Mouse (Mus musculus) forebrain, embryonic 10.5 days (tissue): ENCODE data around the gene Olfr1019. TPM values are rescaled to one million over a fixed set of nuclear protein-coding genes. Genes with fewer than 3 reads are reported as not detected.

Experiments
- DNase-seq: peaks from one replicate; pipeline ENCODE4 v3.0.0-alpha.2; 2017; ENCODE audit warnings: low spot score; ENCODE audit errors: extremely low spot score
- H3K27ac ChIP-seq: fragments of 300-500 bp; sonication (generic); 2 replicates; pipeline ENCODE4 v1.5.1; 2016; ENCODE audit warnings: mild to moderate bottlenecking
- H3K27me3 ChIP-seq: fragments of 300-500 bp; sonication (generic); 2 replicates; pipeline ENCODE4 v1.6.1; 2016; ENCODE audit warnings: mild to moderate bottlenecking; ENCODE audit not compliant: poor library complexity, severe bottlenecking
- H3K36me3 ChIP-seq: fragments of 300-500 bp; sonication (generic); replicated peaks from 2 replicates; pipeline ENCODE4 v1.6.1; 2016; ENCODE audit warnings: mild to moderate bottlenecking, moderate library complexity
- H3K4me1 ChIP-seq: fragments of 300-500 bp; sonication (generic); 2 replicates; pipeline ENCODE4 v1.6.1; 2016
- H3K4me3 ChIP-seq: fragments of 300-500 bp; sonication (generic); 2 replicates; pipeline ENCODE4 v1.5.1; 2016; ENCODE audit warnings: mild to moderate bottlenecking, moderate library complexity
- H3K9me3 ChIP-seq: fragments of 300-500 bp; sonication (generic); 2 replicates; pipeline ENCODE4 v1.6.1; 2016; ENCODE audit warnings: mild to moderate bottlenecking, moderate library complexity
- WGBS: fragments of 180-500 bp; shearing (Covaris S2); methylation state at CpG from one replicate; pipeline ENCODE4 v1.1.7; 2016; 5-methylcytosine and 5-hydroxymethylcytosine counted together
- polyA plus RNA-seq: library from polyadenylated mRNA; unstranded; fragments of >200 nt; fragmentation: Nextera tagmentation; extraction: Ambion mirVana; gene quantifications from 2 replicates; pipeline ENCODE4 v1.2.1, GENCODE M21; 2016

Gene Olfr1019
- not detected in 2 replicates for polyA plus RNA-seq

- no peak within 1 kb of the TSS for H3K27ac ChIP-seq
- H3K36me3 ChIP-seq: no peaks in the 10 kb centered on the region
- H3K9me3 ChIP-seq: no peaks in the 10 kb centered on the region
- no peak within 1 kb of the TSS for H3K4me3 ChIP-seq
- no peak for DNase-seq
- no peaks in the 10 kb centered on the region for H3K27me3 ChIP-seq
- H3K4me1 ChIP-seq: no peaks in the 10 kb centered on the region
These were observed at the start of gene Olfr1019 for GRCm38 (mm10) chr2:85845383-85845782. Gene Olfr1019 (minus strand): TSS chr2:85845483.

GRCm38 (mm10) chr2:85885340-85885739 lies 40.1 kb upstream of the Olfr1019 start, which contains the start of gene Olfr1023:
Gene Olfr1023 (plus strand): TSS chr2:85885640.
- H3K4me3 ChIP-seq: no peak within 1 kb of the TSS
- H3K4me1 ChIP-seq: no peaks in the 10 kb centered on the region
- no peaks in the 10 kb centered on the region for H3K36me3 ChIP-seq
- no peaks in the 10 kb centered on the region for H3K27me3 ChIP-seq
- WGBS: 76% methylated on average over 2 of the region's 2 CpGs
- DNase-seq: no peak
- no peaks in the 10 kb centered on the region for H3K9me3 ChIP-seq
- H3K27ac ChIP-seq: no peak within 1 kb of the TSS

- H3K9me3 ChIP-seq: no peaks in the 10 kb centered on the region
- H3K27me3 ChIP-seq: no peaks in the 10 kb centered on the region
- no peak within 1 kb of the TSS for H3K4me3 ChIP-seq
- WGBS: 72% methylated on average over 2 of the region's 2 CpGs
- no peaks in the 10 kb centered on the region for H3K4me1 ChIP-seq
- H3K27ac ChIP-seq: no peak within 1 kb of the TSS
- no peaks in the 10 kb centered on the region for H3K36me3 ChIP-seq
- no peak for DNase-seq
These were observed 23.0 kb upstream of the Olfr1019 start, which contains the start of gene Olfr1022 for GRCm38 (mm10) chr2:85868294-85868693. Gene Olfr1022 (plus strand): TSS chr2:85868594.

GRCm38 (mm10) chr2:85846730-85847129 lies 1.4 kb upstream of the Olfr1019 start, which contains the start of gene Olfr1020:
Gene Olfr1020 (plus strand): TSS chr2:85847030.
- DNase-seq: no peak
- H3K27me3 ChIP-seq: no peaks in the 10 kb centered on the region
- no peaks in the 10 kb centered on the region for H3K4me1 ChIP-seq
- no peaks in the 10 kb centered on the region for H3K36me3 ChIP-seq
- H3K27ac ChIP-seq: no peak within 1 kb of the TSS
- no peaks in the 10 kb centered on the region for H3K9me3 ChIP-seq
- WGBS: 73% methylated on average over 1 of the region's 1 CpGs
- H3K4me3 ChIP-seq: no peak within 1 kb of the TSS

GRCm38 (mm10) chr2:85818179-85818578 lies 27.1 kb downstream of the Olfr1019 start, which contains the start of gene Olfr1018:
Gene Olfr1018 (plus strand): TSS chr2:85818479.
- no peaks in the 10 kb centered on the region for H3K9me3 ChIP-seq
- H3K36me3 ChIP-seq: no peaks in the 10 kb centered on the region
- H3K4me3 ChIP-seq: no peak within 1 kb of the TSS
- no peaks in the 10 kb centered on the region for H3K27me3 ChIP-seq
- H3K27ac ChIP-seq: no peak within 1 kb of the TSS
- no peak for DNase-seq
- H3K4me1 ChIP-seq: no peaks in the 10 kb centered on the region

- Histone ChIP-seq H3K9me3 (no peaks in the 10 kb centered on the region), H3K4me1 (no peaks in the 10 kb centered on the region), H3K27ac (no peak overlapping the region), H3K4me3 (no peak overlapping the region), H3K27me3 (no peaks in the 10 kb centered on the region), H3K36me3 (no peaks in the 10 kb centered on the region)
- no peak for DNase-seq
- 79% methylated on average over 4 of the region's 4 CpGs for WGBS
These were observed 40.8 kb downstream of the Olfr1019 start for GRCm38 (mm10) chr2:85804501-85804900.

GRCm38 (mm10) chr2:85802444-85802843 lies 42.8 kb downstream of the Olfr1019 start, which contains the start of gene Olfr1016:
Gene Olfr1016 (minus strand): TSS chr2:85802544.
- H3K9me3 ChIP-seq: no peaks in the 10 kb centered on the region
- 93% methylated on average over 2 of the region's 2 CpGs for WGBS

GRCm38 (mm10) chr2:85792331-85792730 lies 53.0 kb downstream of the Olfr1019 start:
- peaks cover 5% of the 10 kb centered on the region for H3K4me1 ChIP-seq
- 24% methylated on average over 2 of the region's 2 CpGs for WGBS
- no peak overlapping the region for H3K4me3 ChIP-seq
- H3K9me3 ChIP-seq: no peaks in the 10 kb centered on the region
- DNase-seq: no peak
- no peak overlapping the region for H3K27ac ChIP-seq
- no peaks in the 10 kb centered on the region for H3K27me3 ChIP-seq
- no peaks in the 10 kb centered on the region for H3K36me3 ChIP-seq

More at GRCm38 (mm10) chr2:85802444-85802843, 42.8 kb downstream of the Olfr1019 start, which contains the start of gene Olfr1016:
- H3K4me1 ChIP-seq: no peaks in the 10 kb centered on the region
- H3K36me3 ChIP-seq: no peaks in the 10 kb centered on the region
- H3K4me3 ChIP-seq: no peak within 1 kb of the TSS
- no peak for DNase-seq
- H3K27me3 ChIP-seq: no peaks in the 10 kb centered on the region
- no peak within 1 kb of the TSS for H3K27ac ChIP-seq

Other genes starting within 250 kb of the Olfr1019 start
- not detected in 2 replicates for gene Olfr1000, start 233.6 kb downstream of the Olfr1019 start, polyA plus RNA-seq
- gene Olfr1002, start 194.8 kb downstream of the Olfr1019 start, polyA plus RNA-seq: not detected in 2 replicates
- not detected in 2 replicates for gene Olfr154, start 181.0 kb downstream of the Olfr1019 start, polyA plus RNA-seq
- gene Olfr1006, start 166.7 kb downstream of the Olfr1019 start, polyA plus RNA-seq: not detected in 2 replicates
- gene Olfr1008, start 156.1 kb downstream of the Olfr1019 start, polyA plus RNA-seq: not detected in 2 replicates
- gene Olfr1009, start 130.1 kb downstream of the Olfr1019 start, polyA plus RNA-seq: not detected in 2 replicates
- gene Olfr1012, start 82.7 kb downstream of the Olfr1019 start, polyA plus RNA-seq: not detected in 2 replicates
- not detected in 2 replicates for gene Olfr1013, start 78.4 kb downstream of the Olfr1019 start, polyA plus RNA-seq
- gene Olfr1014, start 72.8 kb downstream of the Olfr1019 start, polyA plus RNA-seq: not detected in 2 replicates
- not detected in 2 replicates for gene Olfr1015, start 63.5 kb downstream of the Olfr1019 start, polyA plus RNA-seq
- not detected in 2 replicates for gene Olfr1016, start 42.9 kb downstream of the Olfr1019 start, polyA plus RNA-seq
- not detected in 2 replicates for gene Olfr1018, start 27.0 kb downstream of the Olfr1019 start, polyA plus RNA-seq
- gene Olfr1020, start 1.5 kb upstream of the Olfr1019 start, polyA plus RNA-seq: not detected in 2 replicates
- gene Olfr1022, start 23.1 kb upstream of the Olfr1019 start, polyA plus RNA-seq: not detected in 2 replicates
- gene Olfr1023, start 40.2 kb upstream of the Olfr1019 start, polyA plus RNA-seq: not detected in 2 replicates
- gene Olfr1024, start 59.6 kb upstream of the Olfr1019 start, polyA plus RNA-seq: not detected in 2 replicates
- not detected in 2 replicates for gene Olfr1025-ps1, start 69.7 kb upstream of the Olfr1019 start, polyA plus RNA-seq
- gene Olfr1026, start 76.1 kb upstream of the Olfr1019 start, polyA plus RNA-seq: not detected in 2 replicates
- gene Olfr1028, start 105.0 kb upstream of the Olfr1019 start, polyA plus RNA-seq: not detected in 2 replicates
- gene Olfr1029, start 128.4 kb upstream of the Olfr1019 start, polyA plus RNA-seq: not detected in 2 replicates
- gene Olfr1030, start 133.8 kb upstream of the Olfr1019 start, polyA plus RNA-seq: not detected in 2 replicates
- not detected in 2 replicates for gene Olfr1031, start 144.8 kb upstream of the Olfr1019 start, polyA plus RNA-seq
- gene Olfr1032, start 160.1 kb upstream of the Olfr1019 start, polyA plus RNA-seq: not detected in 2 replicates
- gene Olfr1033, start 175.2 kb upstream of the Olfr1019 start, polyA plus RNA-seq: not detected in 2 replicates
- not detected in 2 replicates for gene Olfr1034, start 200.4 kb upstream of the Olfr1019 start, polyA plus RNA-seq
- gene Olfr1036, start 228.5 kb upstream of the Olfr1019 start, polyA plus RNA-seq: not detected in 2 replicates
- gene Olfr1037, start 241.9 kb upstream of the Olfr1019 start, polyA plus RNA-seq: not detected in 2 replicates